Mouse (Mus musculus): ENCODE data around the gene Map3k11.
"Not testable (repeated sequence)": the region's sequence is repeated elsewhere in the genome, so short reads cannot be mapped to it uniquely, and the experiment has no call there.

The Map3k11 gene

GRCm38 (mm10) chr19:5666386-5666785 lies 22.2 kb upstream of the Map3k11 start:
- DNase-seq (ENCODE audit: low spot score) = no peak

GRCm38 (mm10) chr19:5668372-5668771 lies 20.2 kb upstream of the Map3k11 start:
- DNase-seq (ENCODE audit: low spot score) = no peak

GRCm38 (mm10) chr19:5680432-5680831 lies 8.1 kb upstream of the Map3k11 start:
- DNase-seq (ENCODE audit: low spot score) = no peak

GRCm38 (mm10) chr19:5684236-5684635 lies 4.3 kb upstream of the Map3k11 start:
- DNase-seq (ENCODE audit: low spot score) = no peak

GRCm38 (mm10) chr19:5684985-5685384 lies 3.6 kb upstream of the Map3k11 start:
- DNase-seq (ENCODE audit: low spot score) = no peak

GRCm38 (mm10) chr19:5685431-5685830 lies 3.1 kb upstream of the Map3k11 start:
- DNase-seq (ENCODE audit: low spot score) = no peak

GRCm38 (mm10) chr19:5685861-5686260 lies 2.7 kb upstream of the Map3k11 start:
- DNase-seq (ENCODE audit: low spot score) = no peak

- no peak for DNase-seq (ENCODE audit: low spot score)
These were observed 2.1 kb upstream of the Map3k11 start for GRCm38 (mm10) chr19:5686437-5686836.

GRCm38 (mm10) chr19:5686954-5687353 lies 1.6 kb upstream of the Map3k11 start:
- DNase-seq (ENCODE audit: low spot score) = not testable (repeated sequence)

GRCm38 (mm10) chr19:5687738-5688137 lies 804 bp upstream of the Map3k11 start:
- no peak for DNase-seq (ENCODE audit: low spot score)

GRCm38 (mm10) chr19:5689088-5689428 lies 516 bp downstream of the Map3k11 start:
- no peak for DNase-seq (ENCODE audit: low spot score)

- peak; percentile 72 for DNase-seq (ENCODE audit: low spot score)
These were observed 1.2 kb downstream of the Map3k11 start for GRCm38 (mm10) chr19:5689565-5690342.

GRCm38 (mm10) chr19:5690343-5690735 lies 1.8 kb downstream of the Map3k11 start:
- no peak for DNase-seq (ENCODE audit: low spot score)

GRCm38 (mm10) chr19:5691601-5692000 lies 3.1 kb downstream of the Map3k11 start:
- no peak for DNase-seq (ENCODE audit: low spot score)

GRCm38 (mm10) chr19:5692086-5692912 lies 3.8 kb downstream of the Map3k11 start:
- no peak for DNase-seq (ENCODE audit: low spot score)

GRCm38 (mm10) chr19:5692913-5693396 lies 4.4 kb downstream of the Map3k11 start:
- DNase-seq (ENCODE audit: low spot score) = no peak

GRCm38 (mm10) chr19:5693801-5694200 lies 5.3 kb downstream of the Map3k11 start:
- no peak for DNase-seq (ENCODE audit: low spot score)

GRCm38 (mm10) chr19:5695849-5696462 lies 7.4 kb downstream of the Map3k11 start:
- DNase-seq (ENCODE audit: low spot score) = no peak

- no peak for DNase-seq (ENCODE audit: low spot score)
These were observed 15.7 kb downstream of the Map3k11 start, which contains the start of gene Kcnk7 for GRCm38 (mm10) chr19:5704163-5704800. Gene Kcnk7, plus strand, starts transcription at chr19:5704367.

GRCm38 (mm10) chr19:5704801-5705571 lies 16.4 kb downstream of the Map3k11 start:
- DNase-seq (ENCODE audit: low spot score) = no peak

- DNase-seq (ENCODE audit: low spot score) = no peak
These were observed 21.5 kb downstream of the Map3k11 start for GRCm38 (mm10) chr19:5710068-5710467.

All from left cerebral cortex, adult 11 months (tissue).